Mouse (Mus musculus) MEL (cell line): ENCODE data around the gene Aff3. TPM values are rescaled to one million over a fixed set of nuclear protein-coding genes. Genes with fewer than 3 reads are reported as not detected.

Source experiments
- polyA plus RNA-seq, 2 experiments: library from polyadenylated mRNA; stranded (reverse) in 1 of 2; unstranded in 1 of 2; fragments of >175 nt in 1 of 2; fragments of >200 nt in 1 of 2; gene quantifications; 2 replicates each; pipeline versions ENCODE4 v1.2.1 to v1.2.4; 2012; ENCODE audit warnings: low replicate concordance in 2 of 2, low read depth in 1 of 2; ENCODE audit not compliant: insufficient read length in 2 of 2, insufficient read depth in 1 of 2, missing spikeins in 1 of 2
- total RNA-seq: library from RNA; depleted of rRNA; stranded (reverse); fragments of 300-350 nt; gene quantifications from 2 replicates; pipeline ENCODE4 v1.2.3, GENCODE M21; 2012; rRNA removed

Aff3 gene
- total and polyA plus RNA-seq, 3 experiments = 18.5 to 41.1 (median 25.4) TPM

Other genes with a start within 250 kb of the Aff3 start
- not detected in 2 replicates for gene Lonrf2, start 171.8 kb upstream of the Aff3 start, total RNA-seq
- not detected for gene Lonrf2, start 171.8 kb upstream of the Aff3 start, polyA plus RNA-seq
- gene Chst10, start 233.2 kb upstream of the Aff3 start, total RNA-seq = 0.07 and 0.31 TPM in 2 replicates
- gene Chst10, start 233.2 kb upstream of the Aff3 start, polyA plus RNA-seq = under 1 TPM in 1 of 2 experiments, not detected in 1; 0.43 TPM